Mouse (Mus musculus) intestine, postnatal 0 days (tissue): ENCODE measurements around the gene Sacm1l. TPM values are rescaled to one million over a fixed set of nuclear protein-coding genes. Genes with fewer than 3 reads are reported as not detected.

Experiments
- ATAC-seq: fragments of 200-750 bp; cut with Nextera tagmentation; 2 replicates; pipeline ENCODE4 v1.8.0; 2017; ENCODE audit warnings: mild to moderate bottlenecking, moderate TSS enrichment, moderate library complexity
- H3K27ac ChIP-seq: fragments of 300-500 bp; sonication (generic); 2 replicates; pipeline ENCODE4 v1.5.1; 2014; ENCODE audit warnings: mild to moderate bottlenecking, low read depth, low read length, moderate library complexity
- H3K27me3 ChIP-seq: fragments of 300-500 bp; sonication (generic); replicated peaks from 2 replicates; pipeline ENCODE4 v1.6.1; 2014; ENCODE audit warnings: low read length, mixed read lengths; ENCODE audit not compliant: control insufficient read depth, insufficient read depth
- H3K36me3 ChIP-seq: fragments of 300-500 bp; sonication (generic); 2 replicates; pipeline ENCODE4 v1.6.1; 2014; ENCODE audit warnings: mild to moderate bottlenecking, moderate library complexity; ENCODE audit not compliant: control insufficient read depth, insufficient read depth
- H3K4me1 ChIP-seq: fragments of 300-500 bp; sonication (generic); replicated peaks from 2 replicates; pipeline ENCODE4 v1.6.1; 2014; ENCODE audit warnings: antibody characterized with exemption, low read length, mixed read lengths; ENCODE audit not compliant: control insufficient read depth, insufficient read depth
- H3K4me2 ChIP-seq: fragments of 300-500 bp; sonication (generic); replicated peaks from 2 replicates; pipeline ENCODE4 v1.6.1; 2014; ENCODE audit warnings: low read depth, mild to moderate bottlenecking, moderate library complexity
- H3K4me3 ChIP-seq: fragments of 300-500 bp; sonication (generic); 2 replicates; pipeline ENCODE4 v1.5.1; 2014; ENCODE audit warnings: low read depth, low read length
- H3K9ac ChIP-seq: fragments of 300-500 bp; sonication (generic); 2 replicates; pipeline ENCODE4 v1.6.1; 2014; ENCODE audit warnings: mild to moderate bottlenecking, low read depth, low read length
- H3K9me3 ChIP-seq: fragments of 300-500 bp; sonication (generic); 2 replicates; pipeline ENCODE4 v1.6.1; 2016; ENCODE audit warnings: mixed run types; ENCODE audit not compliant: control insufficient read depth
- CTCF ChIP-seq: sonication (generic); IDR thresholded peaks from 2 replicates; pipeline ENCODE4 v1.5.1; 2016; ENCODE audit warnings: low read depth, mild to moderate bottlenecking, control low read depth, antibody characterized with exemption, moderate library complexity
- WGBS: fragments of 180-500 bp; shearing (Covaris S2); extraction: QIAGEN DNeasy Blood & Tissue Kit; methylation state at CpG from one replicate; pipeline ENCODE4 v1.1.7; 2014; 5-methylcytosine and 5-hydroxymethylcytosine counted together
- polyA plus RNA-seq: library from polyadenylated mRNA; unstranded; fragments of >200 nt; fragmentation: Nextera tagmentation; extraction: Ambion mirVana; gene quantifications from 2 replicates; pipeline ENCODE4 v1.2.1, GENCODE M21; 2015

Gene Sacm1l
- polyA plus RNA-seq, 1 experiment from 2014 or later = 37.3 TPM

DNA sequence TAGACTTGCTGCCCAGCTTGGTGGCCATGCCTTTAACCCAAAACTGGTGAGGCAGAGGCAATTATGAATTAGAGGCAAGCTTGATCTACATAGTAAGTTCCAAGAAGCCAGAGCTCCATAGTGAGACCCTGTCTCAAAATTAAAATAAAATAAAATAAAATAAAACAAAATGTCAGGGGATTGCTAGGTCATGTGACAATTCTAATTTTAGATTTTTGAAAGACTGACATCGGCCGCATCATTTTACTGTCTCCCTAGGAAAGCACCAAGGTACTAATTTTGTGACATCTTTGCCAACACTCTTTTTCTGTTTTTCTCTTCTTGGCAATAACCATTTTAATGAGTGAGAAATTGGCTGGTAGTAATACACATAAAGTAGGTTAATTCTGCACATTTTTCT lies 7.1 kb downstream of the Sacm1l start:
- no peak overlapping the region for H3K27ac ChIP-seq
- no peaks in the 10 kb centered on the region for H3K4me1 ChIP-seq
- H3K9ac ChIP-seq = no peak overlapping the region
- 0 out of 2 replicates have a peak, but pooled peaks cover 6% of the 10 kb centered on the region for H3K36me3 ChIP-seq
- no peak for TF ChIP-seq CTCF
- no peak overlapping the region for H3K4me3 ChIP-seq
- H3K4me2 ChIP-seq = no peak overlapping the region
- no peaks in the 10 kb centered on the region for H3K27me3 ChIP-seq
- ATAC-seq = no peak
- H3K9me3 ChIP-seq = no peaks in the 10 kb centered on the region
- 95% methylated on average over 2 of the region's 2 CpGs for WGBS

DNA sequence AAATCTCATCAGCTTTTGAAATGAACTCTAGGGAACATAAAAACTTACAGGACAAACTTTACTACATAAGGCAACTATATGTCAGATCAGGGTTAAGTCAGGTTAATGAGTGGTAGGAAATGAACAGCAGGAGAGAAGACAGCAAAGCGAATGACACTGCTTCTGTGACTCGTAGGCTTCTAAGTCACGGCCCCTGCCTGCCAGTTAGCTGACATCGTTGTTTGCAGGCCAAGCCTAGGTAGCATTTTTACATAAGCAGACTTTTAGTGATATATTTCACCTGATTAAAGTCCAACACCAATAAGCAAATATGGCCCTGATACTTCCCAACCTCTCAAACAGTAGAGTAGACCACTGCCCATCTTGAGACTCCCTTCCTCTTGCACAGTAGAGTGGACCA lies 8.6 kb downstream of the Sacm1l start:
- Histone ChIP-seq H3K4me1 (no peaks in the 10 kb centered on the region), H3K4me2 (no peak overlapping the region), H3K9me3 (no peaks in the 10 kb centered on the region), H3K9ac (no peak overlapping the region), H3K36me3 (peaks cover 8% of the 10 kb centered on the region; the same call in 1 of the 2 replicates), H3K4me3 (no peak overlapping the region), H3K27ac (no peak overlapping the region), H3K27me3 (no peaks in the 10 kb centered on the region)
- no peak for ATAC-seq
- TF ChIP-seq CTCF = no peak
- 48% methylated on average over 4 of the region's 4 CpGs for WGBS

DNA sequence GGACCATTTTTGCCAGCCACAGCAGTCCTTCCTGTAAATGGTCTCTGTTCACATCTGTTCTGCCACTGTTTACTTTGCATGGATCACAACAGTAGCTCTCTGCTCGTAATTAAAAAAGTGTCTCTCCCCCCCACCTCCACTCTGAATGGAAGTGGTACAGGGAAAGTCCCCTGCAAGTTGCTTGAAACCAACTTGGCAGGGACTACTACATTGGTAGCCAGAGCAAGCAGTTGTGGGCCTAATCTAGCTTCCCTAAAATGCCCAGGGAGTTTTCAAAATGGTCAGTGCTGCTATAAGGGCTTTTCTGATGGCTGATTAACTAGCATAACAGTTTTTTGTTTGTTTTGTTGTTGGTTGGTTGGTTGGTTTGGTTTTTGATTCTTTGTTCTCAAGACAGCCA lies 9.5 kb downstream of the Sacm1l start:
- TF ChIP-seq CTCF = no peak
- ATAC-seq = no peak

DNA sequence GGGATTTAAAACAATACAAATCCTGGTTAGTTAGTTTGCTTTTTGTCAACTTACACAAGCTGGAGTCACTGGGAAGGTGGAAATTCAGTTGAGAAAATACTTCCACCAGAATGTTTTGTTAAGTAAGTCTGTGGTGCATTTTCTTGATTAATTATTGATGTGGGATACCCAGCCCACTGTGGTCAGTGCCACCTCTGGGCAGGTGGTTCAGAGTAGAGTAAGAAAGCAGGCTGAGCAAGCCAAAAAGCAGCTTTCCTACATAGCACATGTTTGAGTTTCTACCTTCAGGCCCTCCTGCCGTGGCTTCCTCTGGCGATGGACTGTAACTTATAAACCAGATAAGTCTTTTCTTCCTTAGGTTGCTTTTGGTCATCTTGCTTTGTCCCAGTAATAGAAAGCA lies 10.3 kb downstream of the Sacm1l start:
- Histone ChIP-seq H3K4me2 (no peak overlapping the region), H3K9me3 (no peaks in the 10 kb centered on the region), H3K4me1 (no peaks in the 10 kb centered on the region), H3K27ac (no peak overlapping the region), H3K4me3 (no peak overlapping the region), H3K27me3 (no peaks in the 10 kb centered on the region), H3K9ac (no peak overlapping the region), H3K36me3 (peaks cover 13% of the 10 kb centered on the region)
- no peak for ATAC-seq
- TF ChIP-seq CTCF = no peak
- 59% methylated on average over 2 of the region's 2 CpGs for WGBS

More for the DNA sequence above, 9.5 kb downstream of the Sacm1l start:
- Histone ChIP-seq H3K27me3 (no peaks in the 10 kb centered on the region), H3K4me3 (no peak overlapping the region), H3K4me1 (no peaks in the 10 kb centered on the region), H3K36me3 (peaks cover 13% of the 10 kb centered on the region), H3K4me2 (no peak overlapping the region), H3K27ac (no peak overlapping the region), H3K9ac (no peak overlapping the region), H3K9me3 (no peaks in the 10 kb centered on the region)
- 33% methylated on average over 1 of the region's 1 CpGs for WGBS

DNA sequence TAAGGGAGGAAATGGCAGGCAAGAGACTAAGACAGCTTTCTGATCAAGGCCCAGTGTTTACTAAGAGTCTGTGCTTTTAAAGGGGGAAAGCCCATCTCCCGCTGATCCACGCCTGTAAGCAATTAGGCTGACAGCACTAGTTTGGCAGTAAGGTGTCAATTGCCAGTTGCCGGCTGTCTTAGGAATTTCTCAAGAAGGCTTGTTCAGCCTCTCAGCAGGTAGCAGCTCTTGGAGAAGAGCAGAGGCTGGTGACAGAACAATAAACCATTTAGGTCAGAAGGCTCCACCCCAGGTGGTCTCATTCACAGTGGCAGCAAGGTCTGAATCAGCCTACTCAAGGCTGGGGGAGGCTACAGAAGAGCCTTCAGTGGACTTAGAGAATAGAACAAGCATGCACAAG lies 25.0 kb downstream of the Sacm1l start:
- H3K9me3 ChIP-seq = no peaks in the 10 kb centered on the region
- no peak overlapping the region for H3K4me3 ChIP-seq
- H3K9ac ChIP-seq = no peak overlapping the region
- no peak for ATAC-seq
- 70% methylated on average over 3 of the region's 3 CpGs for WGBS
- no peak for TF ChIP-seq CTCF
- no peaks in the 10 kb centered on the region for H3K4me1 ChIP-seq
- no peaks in the 10 kb centered on the region for H3K27me3 ChIP-seq
- H3K4me2 ChIP-seq = no peak overlapping the region
- H3K27ac ChIP-seq = no peak overlapping the region
- peaks cover 59% of the 10 kb centered on the region for H3K36me3 ChIP-seq

DNA sequence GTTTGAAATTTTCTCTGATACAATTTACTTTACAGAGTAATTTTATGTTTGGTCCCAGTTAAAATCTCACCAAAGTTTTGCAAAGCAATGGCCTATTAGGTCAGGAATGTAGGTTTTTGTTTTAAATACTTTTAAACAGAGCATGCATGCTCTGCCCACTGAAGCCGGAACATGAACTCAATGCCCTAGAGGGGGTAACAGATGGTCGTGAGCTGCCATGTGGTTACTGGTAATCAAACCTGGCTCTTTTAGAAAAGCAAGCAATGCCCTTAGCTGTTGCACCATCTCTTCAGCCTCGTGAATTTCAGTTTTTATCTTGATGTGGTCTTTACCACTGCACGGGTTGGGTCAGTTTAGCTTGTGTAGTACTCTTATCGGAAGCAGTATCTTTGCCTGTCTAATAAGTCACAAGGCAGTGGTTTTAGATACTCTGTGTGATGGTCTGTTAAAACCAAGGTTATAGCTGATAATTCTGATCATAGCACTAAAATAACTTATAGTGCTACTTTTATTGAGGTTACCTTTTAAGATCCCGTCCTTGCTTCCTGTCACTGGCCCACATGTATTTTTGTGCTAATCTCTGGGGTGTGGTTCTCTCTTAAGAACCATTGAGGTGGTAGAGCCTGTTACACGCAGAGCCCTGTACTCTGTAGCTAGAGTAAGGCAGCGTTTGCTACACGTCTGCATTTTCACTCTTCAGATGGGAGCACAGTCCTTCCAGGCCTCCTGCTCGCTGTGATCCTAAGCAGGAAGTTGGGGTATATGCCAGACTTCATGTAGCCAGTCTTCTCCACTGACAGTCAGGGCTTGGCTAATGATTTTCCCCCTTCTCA lies 48.0 kb downstream of the Sacm1l start:
- TF ChIP-seq CTCF = no peak
- no peak for ATAC-seq

More for the DNA sequence above, 48.0 kb downstream of the Sacm1l start:
- Histone ChIP-seq H3K27ac (no peak overlapping the region), H3K4me2 (no peak overlapping the region), H3K9me3 (no peaks in the 10 kb centered on the region), H3K36me3 (peaks cover 31% of the 10 kb centered on the region), H3K4me3 (no peak overlapping the region), H3K4me1 (no peaks in the 10 kb centered on the region), H3K9ac (no peak overlapping the region), H3K27me3 (no peaks in the 10 kb centered on the region)
- 58% methylated on average over 10 of the region's 10 CpGs for WGBS
